Mouse (Mus musculus): ENCODE data around the gene Ambra1. TPM values are rescaled to one million over a fixed set of nuclear protein-coding genes. Genes with fewer than 3 reads are reported as not detected.
A peak's percentile ranks its signal among the peaks of the same experiment; 100 is the strongest.

The Ambra1 gene
- polyA plus RNA-seq, 1 experiment, result 45.3 TPM

DNA sequence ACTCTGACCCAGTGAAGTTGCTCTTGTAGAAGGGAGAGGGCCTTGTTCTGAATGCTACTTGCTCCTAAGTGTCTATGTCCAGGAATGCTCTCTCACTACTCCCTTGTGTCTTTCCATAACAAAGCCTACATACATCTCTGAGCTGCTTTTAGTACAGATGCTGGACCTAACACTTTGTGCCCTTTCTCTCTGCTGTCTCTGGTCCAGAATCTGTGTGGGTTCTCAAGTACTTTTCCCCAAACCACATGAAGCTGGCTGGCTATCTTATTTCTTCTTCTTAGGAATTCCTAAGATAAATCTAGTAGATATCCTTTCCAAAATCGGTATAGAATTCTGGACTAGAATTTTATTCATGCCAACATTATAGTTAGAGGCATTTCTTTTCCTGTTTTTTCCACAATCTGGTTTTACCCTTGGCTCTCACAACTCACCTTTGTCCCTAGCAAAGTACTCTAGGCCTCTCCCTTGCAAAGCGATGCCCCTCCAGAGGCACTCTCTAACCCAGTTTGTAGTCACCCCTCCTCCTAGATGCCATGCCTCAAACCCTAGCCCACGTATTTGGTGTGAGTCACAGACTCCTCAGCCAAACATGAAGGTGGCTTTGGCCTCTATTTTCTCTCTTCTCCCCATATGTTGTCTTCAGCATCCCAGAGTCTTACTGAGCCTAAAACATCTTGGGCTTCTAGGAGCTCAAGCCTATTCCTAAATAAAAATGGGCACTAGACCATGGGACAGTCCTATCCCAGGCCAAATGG, 173.4 kb downstream of the Ambra1 start:
- TF ChIP-seq CTCF (IDR thresholded peaks at IDR 0.05; ENCODE audit: borderline replicate concordance, extremely low read depth, insufficient read depth, insufficient read length) (no peak), POLR2A (IDR thresholded peaks at IDR 0.05; ENCODE audit: borderline replicate concordance, extremely low read depth, insufficient read depth, insufficient read length, poor library complexity, severe bottlenecking) (no peak)
- no peak for DNase-seq (ENCODE audit: low read depth)

DNA sequence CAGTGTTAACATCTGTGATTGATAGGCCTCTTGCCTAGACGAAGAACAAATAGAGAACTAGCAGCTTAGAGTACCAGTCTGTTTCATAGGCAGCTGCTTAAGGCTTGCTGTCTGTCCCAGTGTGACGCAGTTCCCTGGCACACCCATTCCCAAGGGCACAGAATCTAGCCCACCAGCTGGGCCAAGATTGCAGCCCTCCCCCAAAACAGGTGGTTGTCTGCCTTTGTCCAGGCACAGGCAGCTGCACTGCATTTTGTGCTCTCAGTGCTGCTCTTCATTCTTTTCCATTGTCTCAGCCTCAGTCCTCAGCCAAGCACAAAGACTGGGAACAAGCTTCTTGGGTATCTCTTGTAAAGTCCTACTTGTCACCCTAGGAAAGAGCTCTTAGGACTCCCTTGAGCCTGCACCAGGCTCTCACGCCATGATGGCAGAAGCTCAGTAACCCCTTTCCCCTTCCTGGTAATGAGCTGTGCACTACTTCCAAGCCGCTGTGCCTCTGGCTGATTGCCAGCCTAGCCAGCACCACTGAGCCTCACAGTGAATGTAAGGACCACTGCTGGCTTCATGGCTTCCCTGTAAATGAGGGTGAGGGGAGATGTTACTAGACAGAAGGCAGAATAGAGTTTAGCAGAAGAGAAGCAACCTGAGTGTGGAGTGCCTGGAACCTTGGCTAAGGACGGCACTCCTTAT, 174.8 kb downstream of the Ambra1 start:
- TF ChIP-seq CTCF (IDR thresholded peaks at IDR 0.05; ENCODE audit: borderline replicate concordance, extremely low read depth, insufficient read depth, insufficient read length) (no peak), POLR2A (IDR thresholded peaks at IDR 0.05; ENCODE audit: borderline replicate concordance, extremely low read depth, insufficient read depth, insufficient read length, poor library complexity, severe bottlenecking) (no peak)
- peak; percentile 89 for DNase-seq (ENCODE audit: low read depth)

DNA sequence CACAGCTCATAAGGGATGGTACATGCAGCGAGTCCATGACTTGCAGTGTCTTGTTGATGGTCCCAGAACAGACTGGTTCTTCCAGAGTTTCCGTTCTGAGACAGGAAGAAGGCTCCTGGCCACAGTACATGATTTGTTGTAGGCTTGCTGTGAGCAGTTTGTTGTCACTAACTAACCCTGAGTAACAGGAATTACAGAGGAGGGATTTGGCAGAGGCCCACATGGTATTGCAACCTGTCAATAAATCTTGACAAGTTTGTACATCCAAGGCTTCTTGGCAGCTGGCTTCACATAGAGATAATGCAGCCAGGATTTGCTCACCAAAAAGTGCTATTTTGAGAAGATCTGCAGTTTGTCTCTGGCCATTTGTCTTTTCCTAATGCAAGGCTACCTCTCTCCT, 176.2 kb downstream of the Ambra1 start:
- TF ChIP-seq POLR2A (IDR thresholded peaks at IDR 0.05; ENCODE audit: borderline replicate concordance, extremely low read depth, insufficient read depth, insufficient read length, poor library complexity, severe bottlenecking), result no peak
- DNase-seq (ENCODE audit: low read depth), result no peak

DNA sequence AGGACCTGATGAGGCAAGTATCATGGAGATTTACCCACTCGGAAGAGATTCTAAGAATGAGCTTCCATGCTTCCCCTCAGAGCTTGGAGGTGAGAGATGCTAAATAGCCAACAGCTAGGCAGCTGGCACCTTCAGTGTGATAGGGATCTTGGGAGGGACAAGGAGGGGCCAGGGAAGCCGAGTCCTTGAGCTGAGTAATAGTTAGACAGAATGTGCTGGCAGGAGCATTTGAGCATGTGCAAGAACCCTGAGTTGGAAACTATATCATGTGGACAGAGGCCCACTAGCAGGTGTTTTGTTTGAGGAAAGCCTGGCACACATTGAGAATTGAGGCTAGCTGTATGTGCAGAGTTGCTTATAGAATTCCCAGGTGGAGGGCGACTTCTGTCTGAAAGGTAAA, 182.7 kb downstream of the Ambra1 start:
- no peak for TF ChIP-seq CTCF (IDR thresholded peaks at IDR 0.05; ENCODE audit: borderline replicate concordance, extremely low read depth, insufficient read depth, insufficient read length)
- no peak for TF ChIP-seq POLR2A (IDR thresholded peaks at IDR 0.05; ENCODE audit: borderline replicate concordance, extremely low read depth, insufficient read depth, insufficient read length, poor library complexity, severe bottlenecking)
- no peak for DNase-seq (ENCODE audit: low read depth)

DNA sequence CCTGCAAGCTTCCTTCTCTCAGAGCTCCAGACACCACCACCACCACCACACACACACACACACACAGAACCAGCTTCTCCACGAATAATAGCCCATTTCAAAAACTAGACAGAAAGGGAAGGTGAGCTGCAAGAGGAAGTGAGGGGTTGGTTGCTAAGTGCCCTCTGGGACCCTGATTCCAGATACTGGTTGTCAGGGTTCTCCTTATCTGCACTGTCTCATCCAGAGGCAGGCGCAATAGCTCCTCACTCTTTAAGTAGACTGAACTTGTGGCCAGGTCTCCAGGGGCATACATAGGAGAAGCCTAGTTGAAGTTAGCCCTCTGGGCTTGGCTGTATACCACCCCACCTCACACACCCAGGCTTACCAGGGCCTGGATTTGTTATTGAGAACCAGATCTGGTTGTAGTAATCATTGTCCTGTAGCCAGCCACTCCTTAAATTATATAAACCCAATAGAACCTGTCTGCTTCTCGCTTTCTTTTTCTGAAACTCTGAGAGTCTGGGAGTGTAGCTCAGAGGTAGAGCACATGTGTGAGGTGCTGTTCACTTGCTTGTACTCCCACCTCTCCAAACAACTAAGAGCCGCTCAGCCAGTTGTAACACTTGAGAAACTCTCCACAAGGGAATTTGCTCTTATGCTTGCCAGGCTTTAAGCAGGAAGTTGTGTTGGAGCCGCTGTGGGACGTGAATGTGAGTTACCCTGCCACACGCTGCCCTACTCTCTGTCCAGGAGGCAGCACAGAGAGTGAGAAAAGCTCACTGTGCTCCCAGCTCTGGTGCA, 183.6 kb downstream of the Ambra1 start:
- no peak for DNase-seq (ENCODE audit: low read depth)
- TF ChIP-seq CTCF (IDR thresholded peaks at IDR 0.05; ENCODE audit: borderline replicate concordance, extremely low read depth, insufficient read depth, insufficient read length), result no peak
- no peak for TF ChIP-seq POLR2A (IDR thresholded peaks at IDR 0.05; ENCODE audit: borderline replicate concordance, extremely low read depth, insufficient read depth, insufficient read length, poor library complexity, severe bottlenecking)

DNA sequence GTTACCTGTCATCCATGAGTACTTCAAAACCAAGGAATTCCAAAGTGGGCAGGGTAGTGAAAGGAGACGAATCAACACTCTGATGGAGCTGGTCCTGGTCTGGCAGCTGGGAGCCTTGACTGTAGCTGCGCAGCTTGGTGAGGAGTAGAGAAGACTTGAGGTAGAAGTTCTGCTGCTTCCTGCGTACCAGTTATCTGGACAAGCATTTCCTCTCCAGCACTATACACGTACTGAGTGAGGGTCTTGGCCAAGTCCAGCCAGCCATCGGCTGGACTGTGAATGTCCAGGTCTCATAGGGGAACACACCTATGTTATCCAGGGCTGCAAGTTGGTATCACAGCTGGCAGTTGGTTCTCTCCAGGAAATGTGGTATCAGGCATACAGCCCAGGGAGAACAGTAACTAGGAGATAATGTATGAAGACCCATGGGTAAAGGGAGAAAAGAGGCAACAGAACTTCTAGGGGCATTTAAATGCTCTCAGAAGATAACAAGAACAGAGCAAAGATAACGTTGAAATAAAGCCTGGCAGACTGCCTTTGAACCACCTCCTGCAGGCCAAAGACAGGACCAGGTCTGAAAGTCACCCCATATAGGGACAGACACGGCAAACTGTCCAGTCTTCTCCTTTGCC, 186.5 kb downstream of the Ambra1 start:
- TF ChIP-seq POLR2A (IDR thresholded peaks at IDR 0.05; ENCODE audit: borderline replicate concordance, extremely low read depth, insufficient read depth, insufficient read length, poor library complexity, severe bottlenecking) (no peak), CTCF (IDR thresholded peaks at IDR 0.05; ENCODE audit: borderline replicate concordance, extremely low read depth, insufficient read depth, insufficient read length) (no peak)

DNA sequence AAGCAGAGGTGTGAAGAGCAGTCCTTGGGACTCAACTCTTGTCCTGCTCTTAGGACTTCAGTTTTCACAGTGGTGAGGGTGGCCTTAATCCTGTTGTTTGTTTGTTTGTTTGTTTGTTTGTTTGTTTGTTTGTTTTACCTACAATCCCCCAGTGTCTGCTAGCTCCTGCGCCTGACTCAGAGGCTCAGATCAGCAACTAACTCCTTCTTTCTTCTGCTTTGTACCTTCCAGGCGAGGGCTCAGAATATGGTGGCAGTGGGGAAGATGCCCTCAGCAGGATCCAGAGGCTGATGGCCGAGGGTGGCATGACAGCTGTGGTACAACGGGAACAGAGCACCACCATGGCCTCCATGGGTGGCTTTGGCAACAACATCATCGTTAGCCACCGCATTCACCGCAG, 187.2 kb downstream of the Ambra1 start:
- TF ChIP-seq POLR2A (IDR thresholded peaks at IDR 0.05; ENCODE audit: borderline replicate concordance, extremely low read depth, insufficient read depth, insufficient read length, poor library complexity, severe bottlenecking) (no peak), CTCF (IDR thresholded peaks at IDR 0.05; ENCODE audit: borderline replicate concordance, extremely low read depth, insufficient read depth, insufficient read length) (no peak)

More for the DNA sequence above, 186.5 kb downstream of the Ambra1 start:
- DNase-seq (ENCODE audit: low read depth), result no peak

DNA sequence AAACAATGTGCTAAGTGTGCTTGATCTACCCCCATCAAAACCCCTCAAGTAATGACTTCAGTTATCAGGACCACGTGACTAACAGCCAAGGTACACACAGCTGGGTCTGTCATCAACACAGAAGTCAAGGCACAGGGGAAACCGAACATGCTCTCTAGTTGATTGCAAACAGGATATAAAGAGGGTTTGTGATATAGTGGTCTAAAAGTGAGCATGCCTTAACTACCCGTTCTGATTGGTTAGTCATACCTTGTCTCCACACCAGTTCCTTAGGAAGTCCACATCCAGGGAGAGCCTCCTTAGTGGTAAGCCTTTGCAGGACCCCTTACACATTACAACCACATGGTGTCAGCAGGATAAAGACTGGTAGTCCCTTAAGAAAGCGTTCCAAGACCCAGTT, 190.2 kb downstream of the Ambra1 start:
- TF ChIP-seq CTCF (IDR thresholded peaks at IDR 0.05; ENCODE audit: borderline replicate concordance, extremely low read depth, insufficient read depth, insufficient read length) (no peak), POLR2A (IDR thresholded peaks at IDR 0.05; ENCODE audit: borderline replicate concordance, extremely low read depth, insufficient read depth, insufficient read length, poor library complexity, severe bottlenecking) (no peak)
- no peak for DNase-seq (ENCODE audit: low read depth)

More for the DNA sequence above, 187.2 kb downstream of the Ambra1 start:
- no peak for DNase-seq (ENCODE audit: low read depth)

DNA sequence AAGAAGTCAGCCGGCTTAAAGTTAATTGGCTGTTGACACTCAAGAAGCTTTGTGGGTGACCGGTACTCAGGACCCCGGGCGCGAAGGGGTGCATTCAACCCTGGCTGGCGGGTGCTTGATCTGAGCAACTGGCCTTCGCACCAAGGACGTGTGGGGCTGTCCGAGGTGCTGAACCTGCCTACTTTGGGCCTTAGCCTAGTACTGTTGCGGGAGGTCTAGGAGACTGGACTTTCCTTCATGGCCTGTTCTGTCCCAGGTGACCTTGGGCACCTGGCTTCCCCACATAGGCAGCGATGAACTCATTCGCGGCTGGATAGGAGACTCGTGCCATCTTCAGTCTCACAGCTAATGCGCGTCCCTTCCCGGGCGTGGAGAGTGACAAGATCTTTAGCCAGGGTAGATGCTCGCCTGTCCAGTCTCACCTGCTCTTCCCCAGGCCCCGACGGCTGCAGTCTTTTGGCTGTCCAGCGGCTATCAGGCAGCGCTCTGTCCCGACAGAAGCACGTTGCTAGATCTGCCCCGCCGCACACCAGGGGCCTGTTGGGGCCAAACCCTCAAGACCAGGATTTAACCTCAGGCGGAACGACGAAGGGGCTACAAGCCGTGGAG, 191.4 kb downstream of the Ambra1 start:
- TF ChIP-seq CTCF (IDR thresholded peaks at IDR 0.05; ENCODE audit: borderline replicate concordance, extremely low read depth, insufficient read depth, insufficient read length), result no peak
- peak; percentile 25 for DNase-seq (ENCODE audit: low read depth)

DNA sequence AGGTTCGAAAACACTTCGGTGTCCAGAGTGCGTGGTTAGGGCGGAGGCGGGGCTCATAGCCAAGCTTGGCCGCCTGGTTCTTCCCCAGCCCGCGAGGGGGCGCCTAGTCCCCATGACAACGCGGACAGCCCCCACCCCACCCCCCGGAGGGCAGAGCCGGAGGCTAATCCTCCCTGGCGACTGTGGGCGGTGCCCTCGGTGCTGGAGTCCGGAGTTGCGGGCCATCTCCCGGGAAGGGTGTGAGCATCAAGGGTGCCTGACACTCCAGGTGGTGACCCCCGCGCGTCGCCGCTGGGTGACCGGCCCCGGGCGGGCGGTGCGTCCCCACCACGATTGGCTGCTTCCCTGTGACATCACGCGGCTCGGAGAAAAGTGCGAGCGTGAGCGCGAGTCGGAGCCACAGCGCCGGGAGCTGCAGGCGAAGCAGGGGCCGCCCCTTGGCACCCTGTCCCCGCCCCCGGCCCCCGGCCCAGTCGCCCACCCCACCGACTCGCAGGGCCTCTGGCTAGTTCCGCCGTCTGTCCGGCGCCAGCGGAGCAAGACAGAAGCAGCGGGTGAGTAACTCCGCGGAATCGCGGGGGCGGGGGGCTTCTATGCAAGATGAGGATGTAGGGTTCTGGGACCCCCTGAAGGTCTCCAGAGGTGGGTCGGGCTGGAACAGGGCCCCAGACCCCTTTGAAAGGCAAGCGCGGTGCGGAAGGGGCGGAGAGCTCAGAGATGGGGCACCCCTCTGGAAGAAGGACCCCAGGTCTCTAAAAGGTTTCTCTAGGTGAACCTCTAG, 192.0 kb downstream of the Ambra1 start:
- TF ChIP-seq CTCF (IDR thresholded peaks at IDR 0.05; ENCODE audit: borderline replicate concordance, extremely low read depth, insufficient read depth, insufficient read length) (peak; percentile 64), POLR2A (IDR thresholded peaks at IDR 0.05; ENCODE audit: borderline replicate concordance, extremely low read depth, insufficient read depth, insufficient read length, poor library complexity, severe bottlenecking) (no peak)
- peak; percentile 84 for DNase-seq (ENCODE audit: low read depth)
